Mouse (Mus musculus) MEL (cell line): Measurements from ENCODE around the gene Szt2. TPM values are rescaled to one million over a fixed set of nuclear protein-coding genes. Genes with fewer than 3 reads are reported as not detected.

Source experiments
- DNase-seq: peaks from one replicate; pipeline ENCODE4 v3.0.0; 2011; ENCODE audit warnings: low read depth, low spot score
- H3K27ac ChIP-seq: 2 replicates; pipeline ENCODE4 v1.5.1; 2012; ENCODE audit warnings: low read depth, mild to moderate bottlenecking, control low read depth, low read length, moderate library complexity; ENCODE audit not compliant: control insufficient read depth
- H3K27me3 ChIP-seq, 2 experiments: fragments of 150-350 bp in 1 of 2; sonication (generic) in 1 of 2; 2 replicates each; pipeline ENCODE4 v1.6.1; 2012; ENCODE audit warnings: low read length in 2 of 2, mild to moderate bottlenecking in 2 of 2, improper control_type of control experiment in 1 of 2, moderate library complexity in 1 of 2; ENCODE audit not compliant: insufficient read depth in 2 of 2, control insufficient read depth in 1 of 2
- H3K36me3 ChIP-seq, 2 experiments: 2 replicates each; pipeline ENCODE4 v1.6.1; 2012 to 2014; ENCODE audit warnings: low read length in 2 of 2, improper control_type of control experiment in 1 of 2, inconsistent platforms in 1 of 2, mild to moderate bottlenecking in 1 of 2; ENCODE audit not compliant: insufficient read depth in 2 of 2, control insufficient read depth in 1 of 2
- H3K4me1 ChIP-seq, 2 experiments: fragments of 150-350 bp in 1 of 2; sonication (generic) in 1 of 2; 2 replicates each; pipeline ENCODE4 v1.6.1; 2012; ENCODE audit warnings: low read length in 2 of 2, improper control_type of control experiment in 1 of 2, mild to moderate bottlenecking in 1 of 2; ENCODE audit not compliant: insufficient read depth in 2 of 2, control insufficient read depth in 1 of 2
- H3K4me3 ChIP-seq, 2 experiments: fragments of 150-350 bp in 1 of 2; sonication (generic) in 1 of 2; 2 replicates each; pipeline ENCODE4 v1.5.1; 2012; ENCODE audit warnings: low read depth in 2 of 2, low read length in 2 of 2, mild to moderate bottlenecking in 2 of 2, moderate library complexity in 2 of 2, control low read depth in 1 of 2, improper control_type of control experiment in 1 of 2; ENCODE audit not compliant: control insufficient read depth in 1 of 2, insufficient read depth in 1 of 2
- H3K79me2 ChIP-seq: 2 replicates; pipeline ENCODE4 v1.6.1; 2012; ENCODE audit warnings: mild to moderate bottlenecking, low read length, moderate library complexity; ENCODE audit not compliant: control insufficient read depth, poor library complexity, insufficient read depth
- H3K9ac ChIP-seq: 2 replicates; pipeline ENCODE4 v1.6.1; 2012; ENCODE audit warnings: low read depth, mild to moderate bottlenecking, control low read depth, low read length, moderate library complexity; ENCODE audit not compliant: control insufficient read depth, poor library complexity, severe bottlenecking
- H3K9me3 ChIP-seq: fragments of 150-350 bp; sonication (generic); replicated peaks from 2 replicates; pipeline ENCODE4 v1.6.1; 2012; ENCODE audit warnings: mild to moderate bottlenecking, low read length, improper control_type of control experiment, moderate library complexity; ENCODE audit not compliant: insufficient read depth
- CHD1 ChIP-seq: IDR thresholded peaks from 2 replicates; pipeline ENCODE4 v1.6.1; 2012; ENCODE audit warnings: low read depth, mild to moderate bottlenecking, inconsistent platforms, low read length, improper control_type of control experiment
- CTCF ChIP-seq, 3 experiments: IDR thresholded peaks in 2 of 3; conservative IDR thresholded peaks in 1 of 3; 2 replicates each; pipeline ENCODE4 v1.5.1; 2011 to 2012; ENCODE audit warnings: low read length in 3 of 3, low read depth in 2 of 3, mild to moderate bottlenecking in 2 of 3, improper control_type of control experiment in 1 of 3, inconsistent platforms in 1 of 3, mixed read lengths in 1 of 3, moderate library complexity in 1 of 3; ENCODE audit not compliant: control insufficient read depth in 1 of 3, insufficient read depth in 1 of 3, poor library complexity in 1 of 3, severe bottlenecking in 1 of 3
- EP300 ChIP-seq, 2 experiments: IDR thresholded peaks; 2 replicates each; pipeline ENCODE4 v1.6.1; 2011; ENCODE audit warnings: improper control_type of control experiment in 2 of 2, low read length in 2 of 2, low read depth in 1 of 2, mild to moderate bottlenecking in 1 of 2
- ETS1 ChIP-seq: IDR thresholded peaks from 2 replicates; pipeline ENCODE4 v1.6.1; 2012; ENCODE audit warnings: low read depth, mild to moderate bottlenecking, inconsistent platforms, low read length, improper control_type of control experiment, moderate library complexity
- GABPA ChIP-seq: IDR thresholded peaks from 2 replicates; pipeline ENCODE4 v1.6.1; 2012; ENCODE audit warnings: low read depth, mild to moderate bottlenecking, inconsistent platforms, low read length, improper control_type of control experiment, moderate library complexity
- GATA1 ChIP-seq: IDR thresholded peaks from 2 replicates; pipeline ENCODE4 v1.6.1; 2011; ENCODE audit warnings: low read depth, low read length, improper control_type of control experiment
- HCFC1 ChIP-seq: IDR thresholded peaks from 2 replicates; pipeline ENCODE4 v1.6.1; 2012; ENCODE audit warnings: low read depth, mild to moderate bottlenecking, inconsistent platforms, low read length, improper control_type of control experiment, moderate library complexity
- KAT2A ChIP-seq: conservative IDR thresholded peaks from 2 replicates; pipeline ENCODE4 v1.6.1; 2012; ENCODE audit warnings: low read depth, low read length, improper control_type of control experiment, inconsistent platforms
- MAFK ChIP-seq: IDR thresholded peaks from 2 replicates; pipeline ENCODE4 v1.6.1; 2011; ENCODE audit warnings: low read depth, mild to moderate bottlenecking, low read length, improper control_type of control experiment, borderline replicate concordance
- MAZ ChIP-seq: IDR thresholded peaks from 2 replicates; pipeline ENCODE4 v1.6.1; 2012; ENCODE audit warnings: low read depth, mild to moderate bottlenecking, inconsistent platforms, low read length, improper control_type of control experiment
- MEF2A ChIP-seq: IDR thresholded peaks from 2 replicates; pipeline ENCODE4 v1.6.1; 2014; ENCODE audit warnings: low read depth, mild to moderate bottlenecking, inconsistent platforms, low read length, improper control_type of control experiment; ENCODE audit not compliant: poor library complexity, insufficient replicate concordance, severe bottlenecking; ENCODE audit errors: extremely low read depth
- MXI1 ChIP-seq: IDR thresholded peaks from 2 replicates; pipeline ENCODE4 v1.6.1; 2011; ENCODE audit warnings: mild to moderate bottlenecking, low read depth, low read length, improper control_type of control experiment
- MYB ChIP-seq: IDR thresholded peaks from 2 replicates; pipeline ENCODE4 v1.6.1; 2011; ENCODE audit warnings: mild to moderate bottlenecking, low read depth, low read length, improper control_type of control experiment
- MYC ChIP-seq: IDR thresholded peaks from 2 replicates; pipeline ENCODE4 v1.6.1; 2011; ENCODE audit warnings: low read depth, mild to moderate bottlenecking, low read length, improper control_type of control experiment, moderate library complexity
- NELFE ChIP-seq: IDR thresholded peaks from 2 replicates; pipeline ENCODE4 v1.6.1; 2011; ENCODE audit warnings: low read depth, low read length, improper control_type of control experiment
- NRF1 ChIP-seq: IDR thresholded peaks from 2 replicates; pipeline ENCODE4 v1.6.1; 2014; ENCODE audit warnings: low read depth, mild to moderate bottlenecking, inconsistent platforms, low read length, improper control_type of control experiment, moderate library complexity; ENCODE audit not compliant: poor library complexity, insufficient read depth, severe bottlenecking
- POLR2A ChIP-seq, 2 experiments: IDR thresholded peaks; 2 replicates each; pipeline ENCODE4 v1.6.1; 2011 to 2012; ENCODE audit warnings: low read length in 2 of 2, mild to moderate bottlenecking in 2 of 2, control low read depth in 1 of 2, improper control_type of control experiment in 1 of 2, low read depth in 1 of 2, moderate library complexity in 1 of 2; ENCODE audit not compliant: control insufficient read depth in 1 of 2, insufficient read depth in 1 of 2, poor library complexity in 1 of 2
- POLR2AphosphoS5 ChIP-seq: IDR thresholded peaks from 2 replicates; pipeline ENCODE4 v1.6.1; 2012; ENCODE audit warnings: low read depth, borderline replicate concordance, mild to moderate bottlenecking, inconsistent platforms, low read length, moderate library complexity, mixed read lengths
- RCOR1 ChIP-seq: IDR thresholded peaks from 2 replicates; pipeline ENCODE4 v1.6.1; 2012; ENCODE audit warnings: low read depth, mild to moderate bottlenecking, inconsistent platforms, low read length, improper control_type of control experiment
- SIN3A ChIP-seq: IDR thresholded peaks from 2 replicates; pipeline ENCODE4 v1.6.1; 2012; ENCODE audit warnings: low read length, improper control_type of control experiment, inconsistent platforms
- TAL1 ChIP-seq: IDR thresholded peaks from 2 replicates; pipeline ENCODE4 v1.6.1; 2012; ENCODE audit warnings: mild to moderate bottlenecking, inconsistent platforms, low read length, moderate library complexity, mixed read lengths
- TBP ChIP-seq: IDR thresholded peaks from 2 replicates; pipeline ENCODE4 v1.8.0; 2011; ENCODE audit warnings: low read depth, low read length, improper control_type of control experiment
- TCF12 ChIP-seq: IDR thresholded peaks from 2 replicates; pipeline ENCODE4 v1.6.1; 2014; ENCODE audit warnings: low read depth, mild to moderate bottlenecking, inconsistent platforms, low read length, improper control_type of control experiment, moderate library complexity
- UBTF ChIP-seq: IDR thresholded peaks from 2 replicates; pipeline ENCODE4 v1.6.1; 2012; ENCODE audit warnings: low read depth, mild to moderate bottlenecking, inconsistent platforms, low read length, improper control_type of control experiment, moderate library complexity, borderline replicate concordance; ENCODE audit not compliant: insufficient read depth
- USF2 ChIP-seq, 2 experiments: IDR thresholded peaks; 2 replicates each; pipeline ENCODE4 v1.6.1; 2011 to 2012; ENCODE audit warnings: improper control_type of control experiment in 2 of 2, low read length in 2 of 2, borderline replicate concordance in 1 of 2, inconsistent platforms in 1 of 2, low read depth in 1 of 2, mild to moderate bottlenecking in 1 of 2; ENCODE audit not compliant: insufficient read depth in 1 of 2
- ZNF384 ChIP-seq: IDR thresholded peaks from 2 replicates; pipeline ENCODE4 v1.6.1; 2012; ENCODE audit warnings: low read depth, mild to moderate bottlenecking, inconsistent platforms, low read length, improper control_type of control experiment
- polyA plus RNA-seq, 2 experiments: library from polyadenylated mRNA; stranded (reverse) in 1 of 2; unstranded in 1 of 2; fragments of >175 nt in 1 of 2; fragments of >200 nt in 1 of 2; gene quantifications; 2 replicates each; pipeline versions ENCODE4 v1.2.1 to v1.2.4; 2012; ENCODE audit warnings: low replicate concordance in 2 of 2, low read depth in 1 of 2; ENCODE audit not compliant: insufficient read length in 2 of 2, insufficient read depth in 1 of 2, missing spikeins in 1 of 2
- total RNA-seq: library from RNA; depleted of rRNA; stranded (reverse); fragments of 300-350 nt; gene quantifications from 2 replicates; pipeline ENCODE4 v1.2.3, GENCODE M21; 2012

Gene Szt2
- total and polyA plus RNA-seq, 3 experiments = 5.7 to 24.0 TPM; not detected in 1

DNA sequence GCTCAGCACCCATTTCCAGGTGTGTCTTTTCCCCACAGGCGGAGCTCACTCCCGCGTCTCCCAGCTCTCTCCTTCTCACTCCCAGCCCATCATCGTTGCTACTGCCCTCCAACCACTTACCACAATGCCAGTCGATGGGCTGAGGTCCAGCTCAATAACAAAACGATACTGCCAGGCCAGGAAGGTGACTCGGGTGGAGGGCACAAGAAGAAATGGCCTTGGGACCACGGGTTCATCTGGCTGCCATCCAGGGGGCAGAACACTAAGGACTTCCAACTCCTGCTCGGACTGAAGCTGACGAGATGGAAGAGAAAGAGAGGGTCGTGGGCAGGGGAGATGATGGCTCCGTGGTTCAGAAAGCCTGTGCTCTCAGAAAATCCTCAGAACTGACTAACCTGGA lies 6.4 kb downstream of the Szt2 start:
- Histone ChIP-seq H3K9ac (no peak overlapping the region), H3K4me1 (no peaks in the 10 kb centered on the region), H3K79me2 (no peaks in the 10 kb centered on the region), H3K36me3 (peaks cover 0 to 4% of the 10 kb centered on the region in 2 experiments; a peak in 2 of 4 replicates), H3K9me3 (no peaks in the 10 kb centered on the region), H3K4me3 (no peak overlapping the region), H3K27ac (no peak overlapping the region), H3K27me3 (no peaks in the 10 kb centered on the region)
- no peak for DNase-seq
- no peak for TF ChIP-seq MYB
- TF ChIP-seq SIN3A = no peak
- no peak for TF ChIP-seq EP300 (IDR thresholded peaks at IDR 0.05; ENCODE audit: low read depth in 1 of 2, low read length in 2 of 2)
- TF ChIP-seq MYC = no peak
- no peak for TF ChIP-seq MAFK
- no peak for TF ChIP-seq TCF12
- no peak for TF ChIP-seq NRF1
- no peak for TF ChIP-seq POLR2AphosphoS5
- TF ChIP-seq KAT2A = no peak
- TF ChIP-seq NELFE = no peak
- no peak for TF ChIP-seq POLR2A (IDR thresholded peaks at IDR 0.05; ENCODE audit: control insufficient read depth in 1 of 2, insufficient read depth in 1 of 2, low read depth in 1 of 2, low read length in 2 of 2, poor library complexity in 1 of 2)

DNA sequence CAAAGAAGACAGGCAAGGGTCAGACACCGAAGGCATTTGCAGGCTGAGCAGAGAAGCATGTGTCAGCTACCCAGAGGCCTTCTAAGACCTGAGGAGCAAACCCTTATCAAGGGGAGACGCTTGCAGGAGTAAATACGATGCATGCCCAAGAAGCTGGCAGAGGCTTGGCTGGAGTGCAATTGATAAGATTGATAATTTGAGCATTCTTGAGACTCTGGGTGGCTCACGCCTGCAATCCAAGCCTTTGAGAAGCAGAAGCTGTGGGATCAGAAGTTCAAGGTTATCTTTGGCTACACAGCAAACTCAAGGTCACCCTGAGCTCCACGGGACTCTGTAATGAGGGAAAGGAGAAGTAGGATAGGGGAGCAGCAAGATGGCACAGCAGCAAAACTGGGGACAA lies 7.2 kb downstream of the Szt2 start:
- no peak overlapping the region for H3K27ac ChIP-seq
- no peaks in the 10 kb centered on the region for H3K9me3 ChIP-seq
- TF ChIP-seq CHD1 (no peak), RCOR1 (no peak), TBP (no peak), ZNF384 (no peak), HCFC1 (no peak), TAL1 (no peak), MAFK (no peak), MYB (no peak), MEF2A (no peak), ETS1 (no peak), MXI1 (no peak), CTCF (IDR thresholded peaks at IDR 0.05 in 2 of 3, conservative IDR thresholded peaks at IDR 0.05 in 1 of 3; ENCODE audit: control insufficient read depth in 1 of 3, insufficient read depth in 1 of 3, low read depth in 2 of 3, low read length in 3 of 3, poor library complexity in 1 of 3, severe bottlenecking in 1 of 3) (no peak), UBTF (no peak), GATA1 (no peak), USF2 (IDR thresholded peaks at IDR 0.05; ENCODE audit: borderline replicate concordance in 1 of 2, insufficient read depth in 1 of 2, low read depth in 1 of 2, low read length in 2 of 2) (no peak), MAZ (no peak), GABPA (no peak)
- TF ChIP-seq, all 39 proteins: peak for 0
- Histone ChIP-seq H3K36me3 (peaks cover 0 to 4% of the 10 kb centered on the region in 2 experiments; a peak in 2 of 4 replicates), H3K4me3 (no peak overlapping the region), H3K27me3 (no peaks in the 10 kb centered on the region), H3K4me1 (no peaks in the 10 kb centered on the region), H3K9ac (no peak overlapping the region), H3K79me2 (no peaks in the 10 kb centered on the region)
- DNase-seq = no peak
